Mouse (Mus musculus) CH12.LX (cell line): Measurements from ENCODE around the gene Kalrn.

Experiments
- CHD2 ChIP-seq: IDR thresholded peaks from 2 replicates; pipeline ENCODE4 v1.6.1; 2011; ENCODE audit warnings: low read length, improper control_type of control experiment
- CTCF ChIP-seq, 2 experiments: IDR thresholded peaks in 1 of 2; conservative IDR thresholded peaks in 1 of 2; 2 replicates each; pipeline ENCODE4 v1.5.1; 2011 to 2012; ENCODE audit warnings: low read depth in 2 of 2, low read length in 2 of 2, improper control_type of control experiment in 1 of 2, inconsistent platforms in 1 of 2, mild to moderate bottlenecking in 1 of 2, moderate library complexity in 1 of 2
- E2F4 ChIP-seq: IDR thresholded peaks from 2 replicates; pipeline ENCODE4 v1.6.1; 2011; ENCODE audit warnings: low read depth, low read length, improper control_type of control experiment; ENCODE audit not compliant: insufficient replicate concordance
- ELF1 ChIP-seq: IDR thresholded peaks from 2 replicates; pipeline ENCODE4 v1.6.1; 2014; ENCODE audit warnings: low read depth, mild to moderate bottlenecking, inconsistent platforms, low read length, improper control_type of control experiment
- GABPA ChIP-seq: IDR thresholded peaks from 2 replicates; pipeline ENCODE4 v1.6.1; 2012; ENCODE audit warnings: low read depth, low read length, improper control_type of control experiment, inconsistent platforms; ENCODE audit not compliant: insufficient replicate concordance
- MAX ChIP-seq: IDR thresholded peaks from 2 replicates; pipeline ENCODE4 v1.6.1; 2011; ENCODE audit warnings: low read length, improper control_type of control experiment
- MAZ ChIP-seq: IDR thresholded peaks from 2 replicates; pipeline ENCODE4 v1.6.1; 2012; ENCODE audit warnings: low read depth, mild to moderate bottlenecking, inconsistent platforms, low read length, improper control_type of control experiment, moderate library complexity
- MEF2A ChIP-seq: IDR thresholded peaks from 2 replicates; pipeline ENCODE4 v1.6.1; 2014; ENCODE audit warnings: low read depth, mild to moderate bottlenecking, inconsistent platforms, low read length, improper control_type of control experiment, borderline replicate concordance
- MXI1 ChIP-seq: IDR thresholded peaks from 2 replicates; pipeline ENCODE4 v1.6.1; 2011; ENCODE audit warnings: mild to moderate bottlenecking, low read depth, low read length, improper control_type of control experiment
- NRF1 ChIP-seq: IDR thresholded peaks from 2 replicates; pipeline ENCODE4 v1.6.1; 2014; ENCODE audit warnings: low read depth, mild to moderate bottlenecking, inconsistent platforms, low read length, improper control_type of control experiment, moderate library complexity
- POLR2A ChIP-seq: IDR thresholded peaks from 2 replicates; pipeline ENCODE4 v1.6.1; 2011; ENCODE audit warnings: low read depth, mild to moderate bottlenecking, improper control_type of control experiment, low read length
- POLR2AphosphoS2 ChIP-seq: IDR thresholded peaks from 2 replicates; pipeline ENCODE4 v1.6.1; 2011; ENCODE audit warnings: low read depth, low read length, improper control_type of control experiment
- ZNF384 ChIP-seq: IDR thresholded peaks from 2 replicates; pipeline ENCODE4 v1.6.1; 2012; ENCODE audit warnings: low read depth, low read length, improper control_type of control experiment, inconsistent platforms

GRCm38 (mm10) chr16:34112490-34112889, 460.8 kb downstream of the Kalrn start:
- TF ChIP-seq GABPA: no peak
- no peak for TF ChIP-seq ZNF384
- no peak for TF ChIP-seq MEF2A
- TF ChIP-seq MXI1: no peak
- TF ChIP-seq E2F4: no peak
- TF ChIP-seq NRF1: no peak
- TF ChIP-seq ELF1: no peak
- no peak for TF ChIP-seq MAZ
- TF ChIP-seq POLR2AphosphoS2: no peak
- no peak for TF ChIP-seq MAX
- no peak for TF ChIP-seq POLR2A
- TF ChIP-seq CTCF (conservative IDR thresholded peaks at IDR 0.05 in 1 of 2, IDR thresholded peaks at IDR 0.05 in 1 of 2; ENCODE audit: low read depth in 2 of 2, low read length in 2 of 2): peak in 1 of 2 experiments; percentile 75; a peak in 2 of 4 replicates
- TF ChIP-seq CHD2: no peak
